Mouse (Mus musculus) forebrain, postnatal 0 days (tissue): ENCODE data around the gene Tagap. TPM values are rescaled to one million over a fixed set of nuclear protein-coding genes. Genes with fewer than 3 reads are reported as not detected.
"Not testable (repeated sequence)": the region's sequence is repeated elsewhere in the genome, so short reads cannot be mapped to it uniquely, and the experiment has no call there.

Source experiments
- ATAC-seq: fragments of 200-750 bp; cut with Nextera tagmentation; 2 replicates; pipeline ENCODE4 v1.8.0; 2017; ENCODE audit warnings: mild to moderate bottlenecking, moderate library complexity
- DNase-seq: peaks from one replicate; pipeline ENCODE4 v3.0.0-alpha.2; 2015
- H3K27ac ChIP-seq: fragments of 300-500 bp; sonication (generic); 2 replicates; pipeline ENCODE4 v1.5.1; 2014; ENCODE audit warnings: low read depth, mild to moderate bottlenecking, antibody characterized with exemption, low read length, moderate library complexity, mixed read lengths
- H3K27me3 ChIP-seq: fragments of 300-500 bp; sonication (generic); 2 replicates; pipeline ENCODE4 v1.6.1; 2014; ENCODE audit warnings: mild to moderate bottlenecking, low read length, mixed read lengths; ENCODE audit not compliant: insufficient read depth
- H3K36me3 ChIP-seq: fragments of 300-500 bp; sonication (generic); 2 replicates; pipeline ENCODE4 v1.6.1; 2014; ENCODE audit warnings: mild to moderate bottlenecking, moderate library complexity; ENCODE audit not compliant: insufficient read depth
- H3K4me1 ChIP-seq: fragments of 300-500 bp; sonication (generic); 2 replicates; pipeline ENCODE4 v1.6.1; 2014; ENCODE audit warnings: antibody characterized with exemption; ENCODE audit not compliant: insufficient read depth
- H3K4me2 ChIP-seq: fragments of 300-500 bp; sonication (generic); 2 replicates; pipeline ENCODE4 v1.6.1; 2014; ENCODE audit warnings: low read depth, mild to moderate bottlenecking, moderate library complexity
- H3K4me3 ChIP-seq: fragments of 300-500 bp; sonication (generic); 2 replicates; pipeline ENCODE4 v1.5.1; 2014; ENCODE audit warnings: low read depth, low read length, mixed read lengths
- H3K9ac ChIP-seq: fragments of 300-500 bp; sonication (generic); 2 replicates; pipeline ENCODE4 v1.6.1; 2014; ENCODE audit warnings: mild to moderate bottlenecking
- H3K9me3 ChIP-seq: fragments of 300-500 bp; sonication (generic); 2 replicates; pipeline ENCODE4 v1.6.1; 2016; ENCODE audit warnings: low read length
- CTCF ChIP-seq: sonication (generic); IDR thresholded peaks from 2 replicates; pipeline ENCODE4 v1.5.1; 2016; ENCODE audit warnings: antibody characterized with exemption, control low read depth, low read depth
- WGBS: fragments of 180-500 bp; shearing (Covaris S2); extraction: QIAGEN DNeasy Blood & Tissue Kit; methylation state at CpG from one replicate; pipeline ENCODE4 v1.1.7; 2014; 5-methylcytosine and 5-hydroxymethylcytosine counted together
- polyA plus RNA-seq: library from polyadenylated mRNA; unstranded; fragments of >200 nt; fragmentation: Nextera tagmentation; extraction: Ambion mirVana; gene quantifications from 2 replicates; pipeline ENCODE4 v1.2.1, GENCODE M21; 2015
- total RNA-seq: library from RNA; depleted of rRNA; stranded (reverse); fragments of >200 nt; gene quantifications from 2 replicates; pipeline ENCODE4 v1.2.3, GENCODE M21; 2014

Gene Tagap
- total and polyA plus RNA-seq, 2 experiments from 2014 or later, result 0.47 to 0.62 TPM

DNA sequence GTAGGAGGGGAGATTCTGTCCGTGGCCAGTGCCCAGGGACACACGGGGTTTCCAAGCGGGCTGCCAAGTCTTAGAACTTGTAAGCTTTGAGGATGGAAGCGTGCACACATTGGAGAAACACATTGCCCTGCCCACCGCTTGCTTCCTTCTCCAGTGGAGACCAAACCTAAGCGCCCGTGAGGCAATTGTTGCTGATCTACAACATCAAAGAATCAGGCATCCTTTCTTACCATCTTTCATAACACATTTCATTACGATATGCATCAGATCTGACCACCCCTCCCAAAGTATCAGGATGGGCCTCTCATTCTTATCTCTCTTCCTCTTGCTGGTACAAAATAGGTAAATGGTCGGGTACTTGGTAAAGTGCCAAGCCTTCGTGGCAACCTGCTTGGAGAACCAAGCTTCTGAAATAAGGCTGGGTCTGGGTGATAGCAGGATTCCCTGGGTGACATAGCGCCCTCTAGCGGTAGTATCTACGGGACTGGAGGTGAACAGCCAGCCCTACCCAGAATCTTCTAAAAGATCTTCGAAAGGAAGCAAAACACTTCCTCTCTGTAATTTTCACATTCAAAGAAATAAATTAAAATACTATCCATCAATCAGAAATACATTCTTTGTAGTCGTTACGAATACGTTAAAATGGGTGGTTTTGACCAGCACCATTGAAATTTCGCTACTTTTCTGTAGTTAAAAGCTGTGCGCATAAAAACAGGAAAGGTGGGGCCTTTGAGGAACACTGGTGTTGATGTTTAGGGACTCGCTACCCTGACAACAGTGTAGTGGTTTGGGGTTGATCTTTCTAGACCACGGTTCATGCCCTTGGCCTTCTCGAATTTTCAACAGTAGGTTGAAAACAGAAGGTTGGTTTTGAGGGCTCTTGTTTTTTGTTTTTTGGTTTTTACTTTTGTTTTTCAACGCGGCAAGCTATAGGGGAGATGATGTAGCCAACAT is 2.1 kb downstream of the Tagap start:
- no peak overlapping the region for H3K27ac ChIP-seq
- H3K4me1 ChIP-seq, result no peaks in the 10 kb centered on the region; the same call in 1 of the 2 replicates
- H3K9ac ChIP-seq, result no peak overlapping the region
- ATAC-seq (no peak), DNase-seq (peak; percentile 45)
- WGBS, result 68% methylated on average over 24 of the region's 24 CpGs
- TF ChIP-seq CTCF, result peak; percentile 63
- no peaks in the 10 kb centered on the region for H3K36me3 ChIP-seq
- no peak overlapping the region for H3K4me2 ChIP-seq
- no peaks in the 10 kb centered on the region for H3K9me3 ChIP-seq
- no peaks in the 10 kb centered on the region for H3K27me3 ChIP-seq
- no peak overlapping the region for H3K4me3 ChIP-seq

DNA sequence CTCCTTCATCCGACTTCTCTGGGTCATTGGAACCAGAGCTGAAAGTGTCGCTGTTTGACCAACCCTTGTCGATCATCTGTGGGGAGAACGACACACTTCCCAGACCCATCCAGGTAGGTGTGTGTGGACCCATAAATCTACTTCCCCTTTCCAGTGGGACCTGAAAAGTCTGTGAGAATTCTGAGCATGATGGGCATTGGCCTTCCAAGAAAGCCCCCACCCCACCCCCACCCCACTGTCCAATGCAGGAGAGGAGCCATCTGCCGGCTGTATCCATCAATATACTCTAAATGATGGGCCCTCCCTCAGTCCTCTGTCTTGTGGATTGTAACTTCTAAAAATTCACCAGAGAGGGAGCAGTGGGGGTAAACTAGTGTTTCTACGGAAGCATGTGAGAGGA is 2.9 kb downstream of the Tagap start:
- no peak overlapping the region for H3K4me3 ChIP-seq
- no peaks in the 10 kb centered on the region; the same call in 1 of the 2 replicates for H3K4me1 ChIP-seq
- WGBS, result 84% methylated on average over 6 of the region's 6 CpGs
- DNase-seq (no peak), ATAC-seq (no peak)
- H3K27me3 ChIP-seq, result no peaks in the 10 kb centered on the region
- H3K36me3 ChIP-seq, result no peaks in the 10 kb centered on the region
- H3K27ac ChIP-seq, result no peak overlapping the region
- no peak for TF ChIP-seq CTCF
- H3K4me2 ChIP-seq, result no peak overlapping the region
- no peak overlapping the region for H3K9ac ChIP-seq
- H3K9me3 ChIP-seq, result no peaks in the 10 kb centered on the region

DNA sequence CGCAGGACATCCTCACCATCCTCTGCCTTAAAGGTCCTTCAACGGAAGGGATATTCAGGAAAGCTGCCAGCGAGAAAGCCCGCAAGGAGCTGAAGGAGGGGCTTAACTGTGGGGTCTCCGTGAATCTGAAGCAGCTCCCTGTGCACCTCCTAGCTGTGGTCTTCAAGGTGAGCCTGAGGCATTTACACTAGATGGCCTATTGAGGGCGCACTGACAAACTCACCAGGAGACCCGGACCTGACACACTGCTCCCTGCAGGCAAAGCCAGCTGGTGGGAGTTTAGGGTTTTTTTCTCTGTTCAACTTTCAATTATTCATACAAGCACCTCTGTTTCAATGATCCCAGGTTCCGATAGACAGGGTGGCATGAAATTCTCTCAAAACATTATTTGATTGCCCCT is 3.5 kb downstream of the Tagap start:
- H3K36me3 ChIP-seq, result no peaks in the 10 kb centered on the region
- H3K4me2 ChIP-seq, result no peak overlapping the region
- H3K9ac ChIP-seq, result no peak overlapping the region
- peak; percentile 43; the same call in 1 of the 2 replicates for TF ChIP-seq CTCF
- 35% methylated on average over 8 of the region's 8 CpGs for WGBS
- no peaks in the 10 kb centered on the region for H3K9me3 ChIP-seq
- H3K27me3 ChIP-seq, result no peaks in the 10 kb centered on the region
- DNase-seq (no peak), ATAC-seq (no peak)
- no peak overlapping the region for H3K27ac ChIP-seq
- H3K4me3 ChIP-seq, result no peak overlapping the region
- H3K4me1 ChIP-seq, result no peaks in the 10 kb centered on the region; the same call in 1 of the 2 replicates

DNA sequence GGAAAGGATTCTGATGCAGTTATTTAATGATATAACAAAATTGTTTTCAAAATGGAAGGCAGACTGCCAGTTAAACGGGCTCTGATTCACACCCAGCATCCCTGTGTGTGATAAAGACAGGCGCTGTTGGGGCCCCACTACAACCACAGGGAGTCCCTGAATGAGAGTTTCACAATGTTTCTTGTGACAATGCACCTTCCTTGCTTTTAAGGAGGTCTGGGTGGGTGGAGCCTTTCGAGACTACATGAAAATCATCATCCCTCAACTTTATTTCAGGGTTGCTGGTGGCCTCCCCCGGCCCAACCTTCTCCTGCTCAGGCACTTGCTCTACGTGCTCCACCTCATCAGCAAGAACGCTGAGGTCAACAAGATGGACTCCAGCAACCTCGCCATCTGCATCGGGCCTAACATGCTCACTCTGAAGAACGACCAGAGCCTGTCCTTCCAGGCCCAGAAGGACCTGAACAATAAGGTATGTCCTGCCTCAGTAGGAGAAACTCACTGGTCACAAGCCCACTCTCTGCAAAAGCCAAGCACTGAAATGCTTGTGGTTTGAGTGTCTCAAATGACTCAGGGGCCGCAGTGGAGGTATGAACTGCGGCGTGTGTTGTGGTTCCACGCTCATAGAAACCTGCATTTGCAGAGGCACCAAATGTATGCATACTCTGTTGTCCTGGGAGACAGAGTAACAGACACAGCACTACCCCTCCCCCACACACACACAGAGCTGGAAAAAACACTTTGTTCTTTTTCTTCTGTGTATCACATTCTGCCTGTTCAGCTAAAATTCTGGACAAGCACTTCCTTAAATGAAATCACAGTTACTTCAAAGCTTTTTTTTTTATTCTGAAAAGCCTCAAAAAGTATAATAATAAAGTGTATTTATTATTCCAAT is 5.5 kb downstream of the Tagap start:
- DNase-seq (no peak), ATAC-seq (peak; percentile 34; the same call in 1 of the 2 replicates)
- TF ChIP-seq CTCF, result no peak
- H3K4me2 ChIP-seq, result no peak overlapping the region
- 0 out of 2 replicates have a peak overlapping the region, but pooled peaks have one; percentile 16 for H3K27ac ChIP-seq
- H3K9me3 ChIP-seq, result no peaks in the 10 kb centered on the region
- WGBS, result 76% methylated on average over 13 of the region's 13 CpGs
- H3K27me3 ChIP-seq, result no peaks in the 10 kb centered on the region
- H3K4me3 ChIP-seq, result no peak overlapping the region
- H3K36me3 ChIP-seq, result no peaks in the 10 kb centered on the region
- H3K9ac ChIP-seq, result no peak overlapping the region
- H3K4me1 ChIP-seq, result no peaks in the 10 kb centered on the region; the same call in 1 of the 2 replicates

DNA sequence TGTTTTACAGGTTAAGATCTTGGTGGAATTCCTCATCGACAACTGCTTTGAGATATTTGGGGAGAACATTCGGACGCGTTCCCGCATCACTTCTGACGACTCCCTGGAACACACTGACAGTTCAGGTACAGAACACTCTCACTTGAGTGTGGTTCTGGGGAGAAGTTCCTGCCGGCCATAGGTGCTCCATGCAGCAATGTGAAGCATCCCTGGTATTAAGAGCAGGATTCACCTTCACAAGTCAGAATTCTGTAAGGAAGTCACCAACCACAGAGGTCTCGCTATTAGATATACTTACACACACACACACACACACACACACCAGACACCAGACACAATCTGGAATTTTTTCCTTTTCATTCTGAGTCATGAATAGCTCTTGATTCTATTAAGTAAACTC is 6.3 kb downstream of the Tagap start:
- not testable (repeated sequence) for H3K4me2 ChIP-seq, H3K27me3 ChIP-seq
- WGBS, result 88% methylated on average over 3 of the region's 8 CpGs

DNA sequence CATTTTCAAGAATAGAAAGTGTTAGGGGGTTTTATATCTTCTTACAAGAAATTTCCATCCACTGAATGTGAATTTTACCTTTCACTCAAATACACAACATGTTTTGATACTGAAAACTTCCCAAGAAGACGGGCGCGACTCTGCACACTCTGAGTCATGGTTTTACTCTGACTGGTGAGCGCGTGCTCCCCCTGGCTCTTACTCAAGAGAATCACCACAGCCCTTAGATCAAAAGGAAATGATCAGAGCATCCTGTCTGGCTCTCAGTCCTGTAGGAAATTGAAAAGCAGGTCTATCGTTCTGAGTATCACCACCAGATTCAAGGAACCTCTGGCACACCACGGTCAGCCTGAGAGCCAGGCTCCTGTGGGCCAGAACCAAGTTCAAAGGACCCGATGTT is 13.8 kb downstream of the Tagap start:
- 0 out of 2 replicates have a peak, but pooled peaks cover under 1% of the 10 kb centered on the region for H3K4me1 ChIP-seq
- H3K9me3 ChIP-seq, result no peaks in the 10 kb centered on the region
- no peak overlapping the region for H3K4me3 ChIP-seq
- WGBS, result 60% methylated on average over 8 of the region's 8 CpGs
- TF ChIP-seq CTCF, result peak; percentile 55
- no peaks in the 10 kb centered on the region for H3K27me3 ChIP-seq
- H3K36me3 ChIP-seq, result no peaks in the 10 kb centered on the region
- no peak overlapping the region for H3K9ac ChIP-seq
- no peak overlapping the region for H3K27ac ChIP-seq
- DNase-seq (peak; percentile 35), ATAC-seq (no peak)
- no peak overlapping the region for H3K4me2 ChIP-seq

More for the DNA sequence above, 6.3 kb downstream of the Tagap start:
- not testable (repeated sequence) for H3K9ac ChIP-seq, H3K27ac ChIP-seq, H3K4me3 ChIP-seq, ATAC-seq, H3K9me3 ChIP-seq, H3K4me1 ChIP-seq, H3K36me3 ChIP-seq, DNase-seq
